Mouse (Mus musculus) liver, embryonic 16.5 days (tissue): ENCODE results near the gene Fam178b. TPM values are rescaled to one million over a fixed set of nuclear protein-coding genes. Genes with fewer than 3 reads are reported as not detected.
"Not testable (repeated sequence)": the region's sequence is repeated elsewhere in the genome, so short reads cannot be mapped to it uniquely, and the experiment has no call there.

Experiments
- ATAC-seq: fragments of 200-750 bp; cut with Nextera tagmentation; 2 replicates; pipeline ENCODE4 v1.8.0; 2017; ENCODE audit warnings: low read depth, mild to moderate bottlenecking, moderate number of reproducible peaks, moderate library complexity
- H3K27ac ChIP-seq: fragments of 300-500 bp; sonication (generic); 2 replicates; pipeline ENCODE4 v1.5.1; 2014; ENCODE audit warnings: mild to moderate bottlenecking, low read length
- H3K27me3 ChIP-seq: fragments of 300-500 bp; sonication (generic); 2 replicates; pipeline ENCODE4 v1.6.1; 2014; ENCODE audit warnings: low read depth, low read length, mixed read lengths; ENCODE audit not compliant: control insufficient read depth, insufficient read depth
- H3K36me3 ChIP-seq: fragments of 300-500 bp; sonication (generic); 2 replicates; pipeline ENCODE4 v1.6.1; 2014; ENCODE audit warnings: mild to moderate bottlenecking; ENCODE audit not compliant: control insufficient read depth, insufficient read depth
- H3K4me1 ChIP-seq: fragments of 300-500 bp; sonication (generic); 2 replicates; pipeline ENCODE4 v1.6.1; 2014; ENCODE audit warnings: low read depth, low read length, mixed read lengths; ENCODE audit not compliant: control insufficient read depth
- H3K4me2 ChIP-seq: fragments of 300-500 bp; sonication (generic); 2 replicates; pipeline ENCODE4 v1.6.1; 2014; ENCODE audit warnings: low read depth, low read length, mixed read lengths
- H3K4me3 ChIP-seq: fragments of 300-500 bp; sonication (generic); 2 replicates; pipeline ENCODE4 v1.5.1; 2014; ENCODE audit warnings: low read depth, mild to moderate bottlenecking, low read length
- H3K9ac ChIP-seq: fragments of 300-500 bp; sonication (generic); 2 replicates; pipeline ENCODE4 v1.6.1; 2014; ENCODE audit warnings: low read depth, low read length
- H3K9me3 ChIP-seq: fragments of 300-500 bp; sonication (generic); replicated peaks from 2 replicates; pipeline ENCODE4 v1.6.1; 2016; ENCODE audit warnings: low read length; ENCODE audit not compliant: control insufficient read depth
- WGBS: fragments of 180-500 bp; shearing (Covaris S2); extraction: QIAGEN DNeasy Blood & Tissue Kit; methylation state at CpG from one replicate; pipeline ENCODE4 v1.1.7; 2014; ENCODE audit not compliant: insufficient replicate concordance; 5-methylcytosine and 5-hydroxymethylcytosine counted together
- polyA plus RNA-seq: library from polyadenylated mRNA; unstranded; fragments of >200 nt; fragmentation: Nextera tagmentation; extraction: Ambion mirVana; gene quantifications from 2 replicates; pipeline ENCODE4 v1.2.1, GENCODE M21; 2015

Gene Fam178b
- polyA plus RNA-seq, 1 experiment from 2014 or later: 0.14 TPM

- WGBS: 8% methylated on average over 13 of the region's 13 CpGs
- no peaks in the 10 kb centered on the region for H3K36me3 ChIP-seq
- ATAC-seq: peak; percentile 78
- no peak overlapping the region for H3K9ac ChIP-seq
- no peaks in the 10 kb centered on the region for H3K4me1 ChIP-seq
- no peak overlapping the region for H3K27ac ChIP-seq
- H3K27me3 ChIP-seq: no peaks in the 10 kb centered on the region
- H3K4me3 ChIP-seq: no peak overlapping the region
- H3K9me3 ChIP-seq: no peaks in the 10 kb centered on the region
- no peak overlapping the region for H3K4me2 ChIP-seq
Measured at GRCm38 (mm10) chr1:36683810-36684467, 956 bp upstream of the Fam178b start.

GRCm38 (mm10) chr1:36680893-36681292 is 2.1 kb downstream of the Fam178b start:
- ATAC-seq: no peak
- no peak overlapping the region for H3K4me2 ChIP-seq
- H3K27me3 ChIP-seq: no peaks in the 10 kb centered on the region
- 86% methylated on average over 7 of the region's 7 CpGs for WGBS
- H3K4me3 ChIP-seq: no peak overlapping the region
- H3K4me1 ChIP-seq: no peaks in the 10 kb centered on the region
- H3K27ac ChIP-seq: no peak overlapping the region
- H3K36me3 ChIP-seq: no peaks in the 10 kb centered on the region
- H3K9me3 ChIP-seq: no peaks in the 10 kb centered on the region
- no peak overlapping the region for H3K9ac ChIP-seq

GRCm38 (mm10) chr1:36674936-36675335 is 8.0 kb downstream of the Fam178b start:
- no peaks in the 10 kb centered on the region for H3K36me3 ChIP-seq
- no peak overlapping the region for H3K4me2 ChIP-seq
- H3K27me3 ChIP-seq: no peaks in the 10 kb centered on the region
- 33% methylated on average over 3 of the region's 3 CpGs for WGBS
- ATAC-seq: no peak
- peaks cover 14% of the 10 kb centered on the region for H3K4me1 ChIP-seq
- no peaks in the 10 kb centered on the region for H3K9me3 ChIP-seq
- no peak overlapping the region for H3K27ac ChIP-seq
- no peak overlapping the region for H3K4me3 ChIP-seq
- H3K9ac ChIP-seq: no peak overlapping the region

GRCm38 (mm10) chr1:36672648-36673350 is 10.2 kb downstream of the Fam178b start:
- 77% methylated on average over 16 of the region's 16 CpGs for WGBS

GRCm38 (mm10) chr1:36671260-36671659 is 11.7 kb downstream of the Fam178b start:
- peaks cover 19% of the 10 kb centered on the region for H3K4me1 ChIP-seq
- no peaks in the 10 kb centered on the region for H3K9me3 ChIP-seq
- no peak overlapping the region for H3K4me3 ChIP-seq
- no peaks in the 10 kb centered on the region for H3K27me3 ChIP-seq
- ATAC-seq: peak; percentile 83
- H3K9ac ChIP-seq: peak overlapping the region; percentile 1; the same call in 1 of the 2 replicates
- H3K36me3 ChIP-seq: no peaks in the 10 kb centered on the region
- 40% methylated on average over 10 of the region's 10 CpGs for whole genome bisulfite sequencing
- H3K27ac ChIP-seq: no peak overlapping the region
- H3K4me2 ChIP-seq: no peak overlapping the region

More at GRCm38 (mm10) chr1:36672648-36673350, 10.2 kb downstream of the Fam178b start:
- Histone ChIP-seq H3K4me2 (no peak overlapping the region), H3K4me1 (peaks cover 19% of the 10 kb centered on the region), H3K36me3 (no peaks in the 10 kb centered on the region), H3K27me3 (no peaks in the 10 kb centered on the region), H3K9ac (no peak overlapping the region), H3K27ac (no peak overlapping the region), H3K9me3 (no peaks in the 10 kb centered on the region), H3K4me3 (no peak overlapping the region)
- ATAC-seq: no peak

GRCm38 (mm10) chr1:36670256-36670655 is 12.7 kb downstream of the Fam178b start:
- no peaks in the 10 kb centered on the region for H3K27me3 ChIP-seq
- WGBS: 22% methylated on average over 4 of the region's 4 CpGs
- H3K4me2 ChIP-seq: no peak overlapping the region
- no peaks in the 10 kb centered on the region for H3K9me3 ChIP-seq
- no peaks in the 10 kb centered on the region for H3K36me3 ChIP-seq
- H3K27ac ChIP-seq: no peak overlapping the region
- no peak overlapping the region for H3K9ac ChIP-seq
- no peak overlapping the region for H3K4me3 ChIP-seq
- ATAC-seq: peak; percentile 84
- peaks cover 19% of the 10 kb centered on the region for H3K4me1 ChIP-seq

GRCm38 (mm10) chr1:36668007-36668406 is 15.0 kb downstream of the Fam178b start:
- not testable (repeated sequence) for H3K27ac ChIP-seq, H3K9me3 ChIP-seq, H3K27me3 ChIP-seq, ATAC-seq, H3K9ac ChIP-seq, H3K4me2 ChIP-seq, H3K36me3 ChIP-seq, H3K4me3 ChIP-seq
- 64% methylated on average over 3 of the region's 4 CpGs for WGBS
- H3K4me1 ChIP-seq: peaks cover 25% of the 10 kb centered on the region

GRCm38 (mm10) chr1:36665934-36666333 is 17.0 kb downstream of the Fam178b start:
- no peak overlapping the region for H3K9ac ChIP-seq
- no peak for ATAC-seq
- 72% methylated on average over 4 of the region's 4 CpGs for WGBS
- H3K4me3 ChIP-seq: no peak overlapping the region
- no peaks in the 10 kb centered on the region for H3K9me3 ChIP-seq
- no peak overlapping the region for H3K4me2 ChIP-seq
- no peaks in the 10 kb centered on the region for H3K36me3 ChIP-seq
- H3K4me1 ChIP-seq: peaks cover 21% of the 10 kb centered on the region
- no peak overlapping the region for H3K27ac ChIP-seq
- no peaks in the 10 kb centered on the region for H3K27me3 ChIP-seq

GRCm38 (mm10) chr1:36665165-36665723 is 17.7 kb downstream of the Fam178b start:
- no peak overlapping the region for H3K4me3 ChIP-seq
- 68% methylated on average over 11 of the region's 11 CpGs for WGBS
- H3K27me3 ChIP-seq: no peaks in the 10 kb centered on the region
- H3K4me2 ChIP-seq: no peak overlapping the region
- no peak for ATAC-seq
- no peak overlapping the region for H3K9ac ChIP-seq
- no peaks in the 10 kb centered on the region for H3K36me3 ChIP-seq
- H3K27ac ChIP-seq: no peak overlapping the region
- H3K4me1 ChIP-seq: peaks cover 15% of the 10 kb centered on the region
- no peaks in the 10 kb centered on the region for H3K9me3 ChIP-seq
